Mouse (Mus musculus) E14TG2a.4 (cell line): ENCODE measurements around the gene Reg3a.

Experiments
- CTCF ChIP-seq: conservative IDR thresholded peaks from 2 replicates; pipeline ENCODE4 v1.5.1; 2014; ENCODE audit warnings: low read length
- NANOG ChIP-seq: IDR thresholded peaks from 2 replicates; pipeline ENCODE4 v1.6.1; 2014; ENCODE audit warnings: borderline replicate concordance, low read length, mixed read lengths

DNA sequence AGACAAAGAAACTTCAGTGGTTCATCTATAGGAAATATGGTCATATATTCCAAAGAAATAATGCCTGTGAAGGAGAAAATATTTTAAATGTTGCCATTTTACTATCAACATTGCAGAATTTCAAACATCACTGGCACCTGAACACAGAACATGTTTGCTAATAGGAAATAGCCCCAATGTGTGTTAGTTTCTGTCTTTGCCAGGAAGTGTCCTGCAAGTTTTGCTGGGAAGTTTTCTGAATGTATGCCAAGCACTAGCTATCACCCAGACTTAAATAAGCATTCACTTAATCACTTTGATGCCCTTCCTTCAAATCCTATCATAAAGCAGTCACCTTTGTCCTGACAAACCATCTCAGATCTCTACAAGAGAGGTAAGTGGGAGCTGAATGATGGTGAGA is at the start of gene Reg3a:
- no peak for TF ChIP-seq CTCF
- no peak for TF ChIP-seq NANOG
